Mouse (Mus musculus) ES-E14 (cell line): Measurements from ENCODE around the gene Fam216a. TPM values are rescaled to one million over a fixed set of nuclear protein-coding genes. Genes with fewer than 3 reads are reported as not detected.
A peak's percentile ranks its signal among the peaks of the same experiment; 100 is the strongest.

Experiments
- DNase-seq: peaks from one replicate; pipeline ENCODE4 v3.0.0-alpha.2; 2013; ENCODE audit warnings: low read depth, low spot score
- H3K27ac ChIP-seq: 2 replicates; pipeline ENCODE4 v1.5.1; 2012; ENCODE audit warnings: low read depth, mild to moderate bottlenecking, low read length, moderate library complexity, mixed read lengths; ENCODE audit not compliant: poor library complexity, insufficient read depth, severe bottlenecking
- H3K36me3 ChIP-seq: 2 replicates; pipeline ENCODE4 v1.6.1; 2012; ENCODE audit warnings: mild to moderate bottlenecking, low read length, moderate library complexity, mixed read lengths; ENCODE audit not compliant: control insufficient read depth, poor library complexity, insufficient read depth, severe bottlenecking
- H3K4me1 ChIP-seq, 2 experiments: fragments of 150-350 bp in 1 of 2; sonication (generic) in 1 of 2; 2 replicates each; pipeline ENCODE4 v1.6.1; 2012; ENCODE audit warnings: low read length in 2 of 2, mild to moderate bottlenecking in 1 of 2, mixed read lengths in 1 of 2; ENCODE audit not compliant: control insufficient read depth in 2 of 2, insufficient read depth in 2 of 2, poor library complexity in 1 of 2
- H3K4me3 ChIP-seq, 2 experiments: fragments of 150-350 bp in 1 of 2; sonication (generic) in 1 of 2; 2 replicates each; pipeline ENCODE4 v1.5.1; 2012; ENCODE audit warnings: low read length in 2 of 2, low read depth in 1 of 2, mild to moderate bottlenecking in 1 of 2, mixed read lengths in 1 of 2; ENCODE audit not compliant: insufficient read depth in 1 of 2, poor library complexity in 1 of 2, severe bottlenecking in 1 of 2
- H3K9ac ChIP-seq: 2 replicates; pipeline ENCODE4 v1.6.1; 2012; ENCODE audit warnings: low read depth, mild to moderate bottlenecking, low read length, mixed read lengths; ENCODE audit not compliant: poor library complexity, insufficient read depth, severe bottlenecking
- H3K9me3 ChIP-seq: fragments of 150-350 bp; sonication (generic); 2 replicates; pipeline ENCODE4 v1.6.1; 2012; ENCODE audit warnings: low read depth, mild to moderate bottlenecking, low read length; ENCODE audit not compliant: control insufficient read depth, insufficient read depth
- CHD2 ChIP-seq: IDR thresholded peaks from 2 replicates; pipeline ENCODE4 v1.6.1; 2014; ENCODE audit warnings: mild to moderate bottlenecking, low read depth, low read length, inconsistent platforms
- HCFC1 ChIP-seq: IDR thresholded peaks from 2 replicates; pipeline ENCODE4 v1.6.1; 2012; ENCODE audit warnings: low read length, inconsistent platforms, borderline replicate concordance; ENCODE audit not compliant: insufficient read depth
- MAFK ChIP-seq: IDR thresholded peaks from 2 replicates; pipeline ENCODE4 v1.6.1; 2014; ENCODE audit warnings: mild to moderate bottlenecking, low read depth, low read length, inconsistent platforms; ENCODE audit not compliant: insufficient read depth
- ZC3H11A ChIP-seq: IDR thresholded peaks from 2 replicates; pipeline ENCODE4 v1.6.1; 2012; ENCODE audit warnings: low read depth, mild to moderate bottlenecking, inconsistent platforms, low read length, borderline replicate concordance
- ZNF384 ChIP-seq: IDR thresholded peaks from 2 replicates; pipeline ENCODE4 v1.6.1; 2012; ENCODE audit warnings: low read depth, low read length, inconsistent platforms
- in situ Hi-C, 2 experiments: fragments of 600-800 bp; cut with MboI; formaldehyde crosslinking; loops; one replicate each; pipeline ENCODE4 v1.15.1; 2025; ENCODE audit warnings: low sequenced_read_pairs in 2 of 2, inconsistent platforms in 1 of 2; ENCODE audit not compliant: unreplicated experiment in 2 of 2
- total RNA-seq: library from RNA; depleted of rRNA; stranded (reverse); fragments of 300-350 nt; gene quantifications from 2 replicates; pipeline ENCODE4 v1.2.3, GENCODE M21; 2012

Fam216a gene
- total RNA-seq, 1 experiment: 32.7 TPM

DNA sequence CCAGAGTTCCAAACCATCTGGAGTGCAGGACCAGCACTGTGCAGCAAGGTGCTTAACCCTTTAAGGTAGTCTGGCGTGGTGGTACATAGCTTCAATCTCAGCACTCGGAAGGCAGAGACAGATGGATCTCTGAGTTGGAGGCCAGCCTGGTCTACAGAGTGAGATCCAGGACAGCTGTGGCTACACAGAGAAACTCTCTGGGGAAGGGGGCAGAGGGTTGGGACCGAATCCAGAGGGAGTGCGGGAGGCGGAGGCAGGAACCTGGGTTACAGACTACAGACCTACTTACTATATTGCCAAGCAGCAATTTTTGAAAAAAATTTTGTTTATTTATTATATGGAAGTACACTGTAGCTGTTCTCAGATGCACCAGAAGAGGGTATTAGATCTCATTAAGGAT lies 42.2 kb upstream of the Fam216a start:
- Histone ChIP-seq H3K9ac (no peak overlapping the region), H3K36me3 (no peaks in the 10 kb centered on the region), H3K4me1 (peaks cover 0 to 6% of the 10 kb centered on the region in 2 experiments; a peak in 1 of 4 replicates), H3K4me3 (no peak overlapping the region), H3K9me3 (no peaks in the 10 kb centered on the region), H3K27ac (no peak overlapping the region)
- TF ChIP-seq MAFK (no peak), CHD2 (no peak), HCFC1 (no peak), ZC3H11A (no peak), ZNF384 (no peak)
- DNase-seq: no peak
- in situ Hi-C loops: no loop called here

DNA sequence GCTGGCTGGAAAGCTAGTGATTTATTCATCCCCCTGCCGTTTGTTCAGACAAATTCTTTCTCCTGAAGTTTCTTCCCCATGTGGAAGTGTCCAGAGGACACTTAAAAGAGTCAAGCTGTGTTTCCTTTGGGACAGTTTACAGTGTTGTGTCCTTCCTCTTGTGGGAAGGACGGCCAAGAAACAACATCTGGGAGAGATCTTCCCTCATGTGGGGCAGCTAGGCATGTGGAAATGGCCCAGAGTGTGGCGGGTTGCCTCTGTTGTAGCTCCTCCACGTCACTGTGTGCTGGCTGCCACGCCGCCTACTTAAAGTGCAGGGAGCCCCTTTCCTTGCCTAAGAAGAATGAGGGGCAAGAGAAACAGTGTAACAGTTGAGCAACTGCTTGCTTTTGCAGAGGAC lies 40.7 kb upstream of the Fam216a start:
- H3K4me3 ChIP-seq: no peak overlapping the region
- in situ Hi-C loops: no loop called here
- no peak for DNase-seq
- H3K9me3 ChIP-seq: no peaks in the 10 kb centered on the region
- H3K9ac ChIP-seq: no peak overlapping the region
- no peaks in the 10 kb centered on the region for H3K36me3 ChIP-seq
- no peak overlapping the region for H3K27ac ChIP-seq
- peaks cover 0 to 6% of the 10 kb centered on the region in 2 experiments; a peak in 1 of 4 replicates for H3K4me1 ChIP-seq
- TF ChIP-seq CHD2 (no peak), ZC3H11A (no peak), MAFK (no peak), ZNF384 (no peak), HCFC1 (no peak)

DNA sequence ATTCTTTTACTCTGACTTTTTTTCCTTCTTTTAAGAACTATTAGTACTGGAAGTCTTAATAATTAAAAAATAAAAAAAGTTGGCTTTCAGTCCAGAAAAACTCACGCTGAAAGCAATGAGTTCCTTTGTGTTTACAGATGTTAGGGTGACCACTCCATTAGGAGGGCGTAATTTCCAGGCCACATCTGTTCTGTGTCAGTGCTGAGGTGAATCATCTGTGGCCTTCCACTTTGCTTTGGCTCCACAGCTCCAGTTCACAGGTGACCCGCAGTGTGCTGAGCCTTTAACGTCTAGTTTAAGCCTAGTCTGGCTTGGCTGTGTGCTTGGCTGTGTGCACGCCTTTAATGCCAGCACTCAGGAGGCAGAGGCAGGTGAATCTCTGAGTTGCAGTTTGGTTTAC lies 39.7 kb upstream of the Fam216a start:
- Histone ChIP-seq H3K9me3 (no peaks in the 10 kb centered on the region), H3K4me3 (no peak overlapping the region), H3K27ac (no peak overlapping the region), H3K36me3 (no peaks in the 10 kb centered on the region), H3K4me1 (peaks cover 0 to 6% of the 10 kb centered on the region in 2 experiments; a peak in 1 of 4 replicates), H3K9ac (no peak overlapping the region)
- TF ChIP-seq ZNF384 (no peak), HCFC1 (no peak), ZC3H11A (no peak), CHD2 (no peak), MAFK (no peak)
- in situ Hi-C loops: no loop called here
- no peak for DNase-seq

DNA sequence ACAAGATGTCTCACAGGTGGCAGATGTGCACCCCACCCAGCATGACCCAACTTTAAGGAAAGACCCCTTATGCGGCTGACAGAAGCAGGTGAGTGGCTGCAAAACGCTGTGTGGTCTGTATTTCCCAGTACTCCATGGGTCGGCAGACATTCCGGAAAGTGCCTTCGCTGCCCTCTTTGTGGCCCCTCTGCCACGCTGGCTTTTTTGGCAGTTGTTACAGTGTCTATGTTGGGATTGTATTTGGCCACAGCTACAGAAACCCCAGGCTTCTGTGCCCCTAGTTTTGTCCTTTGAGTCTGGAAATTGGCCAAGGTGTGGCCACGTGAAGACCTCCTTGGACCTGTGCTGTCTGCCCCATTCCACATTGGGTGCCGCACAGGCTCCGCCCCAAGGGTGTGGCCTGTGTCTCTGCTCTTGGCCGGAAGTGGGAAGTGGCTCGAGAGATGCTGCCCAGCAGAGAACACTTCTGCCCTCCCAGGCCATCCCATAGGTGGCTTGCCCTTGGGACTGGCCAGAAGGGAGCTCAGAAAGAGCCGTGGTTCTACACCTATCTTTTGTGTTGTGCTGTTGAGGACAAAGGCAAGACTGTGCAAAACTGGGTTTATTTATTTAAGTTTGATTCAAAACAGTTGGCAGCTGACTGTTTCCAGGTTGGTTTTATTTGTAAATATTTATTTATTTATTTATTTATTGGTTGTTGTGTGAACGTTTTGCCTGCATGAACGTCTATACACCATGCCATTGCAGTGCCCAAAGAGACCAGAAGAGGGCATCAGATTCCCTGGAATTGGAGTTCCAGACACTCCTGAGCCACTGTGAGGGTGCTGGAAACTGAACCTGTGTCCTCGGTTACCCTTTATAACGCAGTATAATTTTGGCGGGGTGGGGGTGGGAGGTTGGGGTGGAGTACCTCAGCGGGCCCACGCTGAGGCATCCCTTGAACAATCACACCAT lies 37.8 kb upstream of the Fam216a start:
- DNase-seq: peak; percentile 40

More for the DNA sequence above, 37.8 kb upstream of the Fam216a start:
- in situ Hi-C loops: loop anchor here in 1 of 2 experiments (10.0 kb wide), 1 partner anchor 225 kb away; no protein-coding TSS in a partner anchor
- Histone ChIP-seq H3K36me3 (peaks cover 8% of the 10 kb centered on the region), H3K4me1 (peaks cover 0 to 6% of the 10 kb centered on the region in 2 experiments; a peak in 1 of 4 replicates), H3K27ac (no peak overlapping the region), H3K4me3 (peak overlapping the region in 1 of 2 experiments; percentile 65; a peak in 2 of 4 replicates), H3K9me3 (no peaks in the 10 kb centered on the region), H3K9ac (no peak overlapping the region)
- peak; percentile 46; the same call in 1 of the 2 replicates for TF ChIP-seq ZC3H11A
- TF ChIP-seq MAFK: no peak
